Mouse (Mus musculus): ENCODE measurements at regions not wholly inside any gene's neighbourhood (a gene's known extent, or its start where the extent isn't known, plus 50 kb on each side); places are given as distances from the start of the nearest gene placed in this dataset.

DNA sequence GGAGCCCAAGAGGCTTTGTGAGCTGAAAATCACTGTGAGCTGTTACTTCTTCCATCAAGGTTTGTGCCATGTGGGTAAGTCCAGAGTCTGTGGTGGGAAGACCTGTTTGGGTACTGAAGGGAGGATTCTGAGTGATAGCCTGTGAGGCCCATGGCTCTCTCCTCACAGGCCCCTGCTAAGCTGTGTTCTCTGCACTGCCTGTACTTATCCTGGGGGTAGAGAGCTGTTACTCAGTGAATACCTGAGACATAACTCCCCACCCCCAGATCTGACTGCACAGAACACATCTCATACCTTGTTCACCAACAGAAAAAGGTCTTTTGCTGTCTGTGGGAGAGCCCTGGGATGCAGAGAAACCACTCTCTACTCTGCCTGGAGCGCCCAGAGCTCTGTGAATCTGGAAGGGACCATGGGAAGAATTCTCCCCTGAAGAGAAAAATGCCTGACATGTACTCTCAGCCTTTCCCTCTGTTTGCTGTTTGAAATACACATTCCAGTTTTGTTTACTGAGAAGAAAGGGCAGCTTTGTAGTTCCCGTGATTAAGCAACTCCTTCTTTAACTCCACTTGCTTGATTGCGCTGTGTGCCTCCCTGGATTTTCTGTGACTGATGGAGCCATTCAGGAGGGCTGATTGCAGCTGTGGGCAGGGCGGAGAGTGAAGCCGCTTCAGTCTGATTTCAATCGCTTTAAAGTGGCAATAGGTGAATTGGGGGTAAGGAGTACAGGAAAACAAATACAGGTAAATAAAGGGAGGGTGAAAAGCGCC, 460.3 kb upstream of the Cdh4 start:
- no peak for TF ChIP-seq CTCF (IDR thresholded peaks at IDR 0.05; ENCODE audit: insufficient read depth, low read depth, low read length)
- no peak for TF ChIP-seq POLR2A (IDR thresholded peaks at IDR 0.05; ENCODE audit: insufficient read depth, low read depth, low read length)
